Mouse (Mus musculus) lung, embryonic 14.5 days (tissue): ENCODE results near the gene B3gnt8. TPM values are rescaled to one million over a fixed set of nuclear protein-coding genes. Genes with fewer than 3 reads are reported as not detected.

Experiments used
- ATAC-seq: fragments of 200-750 bp; cut with Nextera tagmentation; 2 replicates; pipeline ENCODE4 v1.8.0; 2017; ENCODE audit warnings: mild to moderate bottlenecking, moderate TSS enrichment, moderate library complexity; ENCODE audit not compliant: insufficient read depth
- DNase-seq: peaks from one replicate; pipeline ENCODE4 v3.0.0-alpha.2; 2015
- H3K27ac ChIP-seq: fragments of 300-500 bp; sonication (generic); 2 replicates; pipeline ENCODE4 v1.5.1; 2014; ENCODE audit warnings: low read depth, mild to moderate bottlenecking, moderate library complexity
- H3K27me3 ChIP-seq: fragments of 300-500 bp; sonication (generic); 2 replicates; pipeline ENCODE4 v1.6.1; 2014; ENCODE audit warnings: low read length, control low read depth; ENCODE audit not compliant: insufficient read depth
- H3K36me3 ChIP-seq: fragments of 300-500 bp; sonication (generic); 2 replicates; pipeline ENCODE4 v1.6.1; 2014; ENCODE audit warnings: control low read depth; ENCODE audit not compliant: insufficient read depth
- H3K4me1 ChIP-seq: fragments of 300-500 bp; sonication (generic); 2 replicates; pipeline ENCODE4 v1.6.1; 2014; ENCODE audit warnings: antibody characterized with exemption, control low read depth; ENCODE audit not compliant: insufficient read depth
- H3K4me2 ChIP-seq: fragments of 300-500 bp; sonication (generic); 2 replicates; pipeline ENCODE4 v1.6.1; 2014; ENCODE audit warnings: mild to moderate bottlenecking
- H3K4me3 ChIP-seq: fragments of 300-500 bp; sonication (generic); 2 replicates; pipeline ENCODE4 v1.5.1; 2014; ENCODE audit warnings: low read depth, low read length
- H3K9ac ChIP-seq: fragments of 300-500 bp; sonication (generic); 2 replicates; pipeline ENCODE4 v1.6.1; 2014
- H3K9me3 ChIP-seq: fragments of 300-500 bp; sonication (generic); 2 replicates; pipeline ENCODE4 v1.6.1; 2016; ENCODE audit warnings: low read depth, low read length, control low read depth
- CTCF ChIP-seq: IDR thresholded peaks from 2 replicates; pipeline ENCODE4 v1.5.1; 2016; ENCODE audit warnings: antibody characterized with exemption, low read depth
- WGBS: fragments of 180-500 bp; shearing (Covaris S2); extraction: QIAGEN DNeasy Blood & Tissue Kit; methylation state at CpG from one replicate; pipeline ENCODE4 v1.1.7; 2014; 5-methylcytosine and 5-hydroxymethylcytosine counted together
- polyA plus RNA-seq: library from polyadenylated mRNA; unstranded; fragments of >200 nt; fragmentation: Nextera tagmentation; extraction: Ambion mirVana; gene quantifications from 2 replicates; pipeline ENCODE4 v1.2.1, GENCODE M21; 2014

Gene B3gnt8
- polyA plus RNA-seq, 1 experiment from 2014 or later = 3.5 TPM

DNA sequence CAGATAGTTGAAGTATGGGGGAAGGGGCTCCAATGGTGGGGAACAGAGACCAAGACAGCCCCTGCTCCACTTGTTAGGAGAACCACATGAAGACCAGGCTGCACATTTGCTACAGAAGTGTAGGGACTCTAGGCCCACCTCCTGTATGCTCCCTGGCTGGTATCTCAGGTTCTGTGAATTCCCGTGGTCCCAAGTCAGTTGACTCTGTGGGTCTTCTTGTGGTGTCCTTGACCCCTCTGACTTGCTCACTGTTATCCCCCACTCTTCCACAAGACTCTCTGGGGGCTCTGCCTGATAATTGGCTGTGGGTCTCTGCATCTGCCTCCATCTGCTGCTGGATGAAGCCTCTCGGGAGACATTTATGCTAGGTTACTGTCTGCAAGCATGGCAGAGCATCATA, 35.2 kb upstream of the B3gnt8 start:
- Histone ChIP-seq H3K9ac (no peak overlapping the region), H3K4me3 (no peak overlapping the region), H3K27ac (no peak overlapping the region), H3K36me3 (no peaks in the 10 kb centered on the region), H3K4me2 (no peak overlapping the region), H3K9me3 (no peaks in the 10 kb centered on the region), H3K4me1 (no peaks in the 10 kb centered on the region), H3K27me3 (no peaks in the 10 kb centered on the region)
- no peak for TF ChIP-seq CTCF
- no peak for DNase-seq
- WGBS = 80% methylated on average over 2 of the region's 2 CpGs
- ATAC-seq = no peak

GRCm38 (mm10) chr7:25593859-25594258, 32.6 kb upstream of the B3gnt8 start:
- H3K4me3 ChIP-seq = no peak overlapping the region
- H3K27me3 ChIP-seq = no peaks in the 10 kb centered on the region
- no peaks in the 10 kb centered on the region for H3K4me1 ChIP-seq
- no peak for TF ChIP-seq CTCF
- 71% methylated on average over 3 of the region's 3 CpGs for WGBS
- no peak overlapping the region for H3K27ac ChIP-seq
- H3K9ac ChIP-seq = no peak overlapping the region
- ATAC-seq (no peak), DNase-seq (no peak)
- H3K4me2 ChIP-seq = no peak overlapping the region
- no peaks in the 10 kb centered on the region for H3K9me3 ChIP-seq
- no peaks in the 10 kb centered on the region for H3K36me3 ChIP-seq

DNA sequence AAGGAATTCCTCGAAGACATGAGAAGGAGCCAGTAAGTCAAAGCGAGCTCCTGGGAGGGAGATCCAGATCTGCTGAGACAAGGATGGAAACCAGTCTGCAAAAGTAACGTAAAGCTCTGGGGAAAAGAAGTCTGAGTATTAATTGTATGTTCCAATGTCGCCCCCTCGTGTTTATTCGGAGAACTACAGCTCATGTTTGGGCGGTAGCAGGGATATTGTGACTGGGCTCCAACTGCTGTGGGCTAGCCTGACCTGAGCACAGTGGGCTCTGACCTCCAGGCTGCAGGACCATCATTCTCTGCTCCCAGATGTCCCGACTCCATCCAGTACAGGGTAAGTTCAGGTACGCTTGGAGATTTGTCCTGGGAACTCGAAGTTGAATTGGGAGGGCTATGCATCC, 26.8 kb upstream of the B3gnt8 start:
- DNase-seq (peak; percentile 91), ATAC-seq (no peak)
- no peak overlapping the region for H3K4me3 ChIP-seq
- H3K4me2 ChIP-seq = no peak overlapping the region
- no peaks in the 10 kb centered on the region for H3K9me3 ChIP-seq
- no peaks in the 10 kb centered on the region for H3K36me3 ChIP-seq
- H3K27me3 ChIP-seq = no peaks in the 10 kb centered on the region
- WGBS = 9% methylated on average over 10 of the region's 10 CpGs
- no peak overlapping the region for H3K27ac ChIP-seq
- H3K9ac ChIP-seq = no peak overlapping the region
- no peaks in the 10 kb centered on the region for H3K4me1 ChIP-seq
- TF ChIP-seq CTCF = peak; percentile 86

DNA sequence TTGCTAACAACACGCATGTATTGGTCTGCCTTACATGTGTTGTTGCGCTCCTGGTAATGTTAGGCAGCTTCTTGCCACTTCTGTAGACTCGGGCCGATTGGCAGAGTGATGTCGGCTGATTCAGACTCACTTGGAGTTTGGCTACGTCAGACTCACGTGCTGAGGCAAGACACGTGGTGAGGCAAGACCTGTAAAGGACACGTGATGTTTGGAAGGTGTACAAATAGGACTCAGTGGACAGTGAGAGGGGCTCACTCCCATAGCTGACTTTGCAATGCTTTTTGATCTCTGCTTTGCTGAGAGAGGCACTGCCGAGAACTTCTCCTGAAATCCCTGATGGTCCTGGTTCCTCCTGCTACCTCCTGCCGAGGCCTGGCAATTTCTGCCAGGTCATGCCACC, 25.8 kb upstream of the B3gnt8 start:
- Histone ChIP-seq H3K4me1 (no peaks in the 10 kb centered on the region), H3K4me2 (no peak overlapping the region), H3K27me3 (no peaks in the 10 kb centered on the region), H3K4me3 (no peak overlapping the region), H3K36me3 (no peaks in the 10 kb centered on the region), H3K9ac (no peak overlapping the region), H3K9me3 (no peaks in the 10 kb centered on the region), H3K27ac (no peak overlapping the region)
- DNase-seq (no peak), ATAC-seq (no peak)
- WGBS = 83% methylated on average over 11 of the region's 11 CpGs
- no peak for TF ChIP-seq CTCF

DNA sequence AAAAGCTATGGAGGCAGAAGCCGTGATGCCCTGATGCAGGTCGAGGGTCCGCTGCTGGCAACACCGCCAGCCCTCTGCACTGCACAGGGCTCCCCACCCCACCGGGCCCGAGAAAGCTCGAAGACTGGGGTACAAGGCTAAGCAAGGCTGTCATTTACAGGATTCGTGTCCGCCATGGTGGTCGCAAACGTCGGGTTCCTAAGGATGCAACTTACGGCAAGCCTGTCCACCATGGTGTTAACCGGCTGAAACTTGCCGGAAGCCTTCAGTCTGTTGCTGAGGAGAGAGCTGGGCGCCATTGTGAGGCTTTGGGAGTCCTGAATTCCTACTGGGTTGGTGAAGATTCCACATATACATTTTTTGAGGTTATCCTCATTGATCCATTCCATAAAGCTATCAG, 25.1 kb upstream of the B3gnt8 start:
- Histone ChIP-seq H3K4me3 (no peak overlapping the region), H3K9ac (no peak overlapping the region), H3K27me3 (no peaks in the 10 kb centered on the region), H3K36me3 (no peaks in the 10 kb centered on the region), H3K27ac (no peak overlapping the region), H3K4me2 (no peak overlapping the region), H3K4me1 (no peaks in the 10 kb centered on the region), H3K9me3 (no peaks in the 10 kb centered on the region)
- TF ChIP-seq CTCF = no peak
- DNase-seq (no peak), ATAC-seq (no peak)
- 84% methylated on average over 16 of the region's 16 CpGs for WGBS

GRCm38 (mm10) chr7:25606625-25607063, 19.8 kb upstream of the B3gnt8 start:
- Histone ChIP-seq H3K4me3 (no peak overlapping the region), H3K9me3 (no peaks in the 10 kb centered on the region), H3K36me3 (no peaks in the 10 kb centered on the region), H3K27ac (no peak overlapping the region), H3K9ac (no peak overlapping the region), H3K4me2 (no peak overlapping the region), H3K27me3 (no peaks in the 10 kb centered on the region), H3K4me1 (no peaks in the 10 kb centered on the region)
- TF ChIP-seq CTCF = no peak
- no peak for ATAC-seq
- 70% methylated on average over 4 of the region's 4 CpGs for WGBS
- DNase-seq = no peak

DNA sequence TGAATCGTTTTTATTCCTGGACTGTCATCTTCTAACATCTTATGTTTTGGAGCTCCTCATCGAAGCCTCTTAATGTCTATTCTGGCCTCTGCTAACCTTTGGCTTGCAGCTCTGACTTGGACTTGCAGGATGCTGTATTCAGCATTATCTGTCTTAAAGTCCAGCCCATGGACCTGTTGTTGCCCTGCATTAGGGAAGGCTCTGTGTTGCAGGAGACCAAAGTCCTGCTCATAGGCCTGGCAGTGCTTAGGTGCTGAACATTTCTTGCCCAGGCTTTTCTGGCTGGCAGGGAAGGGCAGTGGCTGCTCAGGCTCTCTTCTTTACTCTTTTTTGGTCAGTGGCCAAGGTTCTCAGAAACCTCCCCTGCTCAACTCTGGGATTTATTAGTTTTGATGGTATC, 19.3 kb upstream of the B3gnt8 start:
- Histone ChIP-seq H3K27me3 (no peaks in the 10 kb centered on the region), H3K4me3 (no peak overlapping the region), H3K4me1 (no peaks in the 10 kb centered on the region), H3K27ac (no peak overlapping the region), H3K9me3 (no peaks in the 10 kb centered on the region), H3K4me2 (no peak overlapping the region), H3K9ac (no peak overlapping the region), H3K36me3 (no peaks in the 10 kb centered on the region)
- TF ChIP-seq CTCF = no peak
- WGBS = 70% methylated on average over 2 of the region's 2 CpGs
- no peak for DNase-seq
- no peak for ATAC-seq

- Histone ChIP-seq H3K4me2 (no peak overlapping the region), H3K27ac (no peak overlapping the region), H3K9ac (no peak overlapping the region), H3K4me1 (no peaks in the 10 kb centered on the region), H3K9me3 (no peaks in the 10 kb centered on the region), H3K4me3 (no peak overlapping the region), H3K36me3 (no peaks in the 10 kb centered on the region), H3K27me3 (no peaks in the 10 kb centered on the region)
- ATAC-seq (no peak), DNase-seq (no peak)
- no peak for TF ChIP-seq CTCF
- 37% methylated on average over 6 of the region's 6 CpGs for WGBS
Measured at GRCm38 (mm10) chr7:25610056-25610455, 16.4 kb upstream of the B3gnt8 start.
